Mouse (Mus musculus): ENCODE results near the gene Rex1bd. TPM values are rescaled to one million over a fixed set of nuclear protein-coding genes. Genes with fewer than 3 reads are reported as not detected.

Gene Rex1bd
- polyA plus RNA-seq, 1 experiment from 2014 or later = 135 TPM

DNA sequence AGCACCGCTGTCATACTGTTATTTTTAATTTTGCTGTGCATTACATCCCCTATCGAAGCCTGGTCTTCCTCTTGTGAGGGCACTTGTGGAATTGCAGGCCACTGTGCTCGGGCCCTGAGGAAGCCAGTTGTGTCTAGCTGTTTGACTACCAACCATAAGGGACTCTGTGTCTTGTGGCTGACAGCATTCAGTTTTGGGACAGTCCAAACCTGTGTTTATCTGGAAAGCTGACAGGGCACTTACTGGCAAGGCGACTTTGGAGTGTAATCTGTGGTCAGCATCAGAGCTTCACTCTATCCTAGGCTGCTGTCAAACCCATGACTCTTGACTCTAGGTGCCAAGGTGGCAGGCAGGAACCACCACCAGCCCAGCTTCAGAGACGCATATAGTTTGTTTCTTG lies 34.5 kb upstream of the Rex1bd start:
- Histone ChIP-seq H3K27ac (ENCODE audit: low read length) (peak overlapping the region; percentile 98; the same call in 1 of the 2 replicates), H3K4me1 (ENCODE audit: insufficient read depth, low read length) (peaks cover 38% of the 10 kb centered on the region), H3K27me3 (ENCODE audit: insufficient read depth, low read length) (no peaks in the 10 kb centered on the region), H3K9ac (replicated peaks; ENCODE audit: low read length) (no peak overlapping the region; the same call in 1 of the 2 replicates), H3K9me3 (ENCODE audit: low read length) (no peaks in the 10 kb centered on the region), H3K36me3 (ENCODE audit: insufficient read depth, low read length) (peaks cover 14% of the 10 kb centered on the region; the same call in 1 of the 2 replicates), H3K4me2 (replicated peaks; ENCODE audit: low read depth, low read length) (peak overlapping the region; percentile 86), H3K4me3 (ENCODE audit: low read length) (peak overlapping the region; percentile 92)
- 72% methylated on average over 5 of the region's 5 CpGs for WGBS
- ATAC-seq (ENCODE audit: low FRiP score, low TSS enrichment) = no peak

- Histone ChIP-seq H3K36me3 (ENCODE audit: insufficient read depth, low read length) (peaks cover 17% of the 10 kb centered on the region), H3K4me3 (ENCODE audit: low read length) (peak overlapping the region; percentile 92), H3K4me1 (ENCODE audit: insufficient read depth, low read length) (peaks cover 38% of the 10 kb centered on the region), H3K9me3 (ENCODE audit: low read length) (no peaks in the 10 kb centered on the region), H3K9ac (replicated peaks; ENCODE audit: low read length) (peak overlapping the region; percentile 94), H3K27ac (ENCODE audit: low read length) (peak overlapping the region; percentile 98), H3K27me3 (ENCODE audit: insufficient read depth, low read length) (no peaks in the 10 kb centered on the region), H3K4me2 (replicated peaks; ENCODE audit: low read depth, low read length) (peak overlapping the region; percentile 86)
- ATAC-seq (ENCODE audit: low FRiP score, low TSS enrichment) = no peak
- WGBS = 28% methylated on average over 7 of the region's 7 CpGs
These were observed 34.0 kb upstream of the Rex1bd start for GRCm38 (mm10) chr8:70540507-70541071.

DNA sequence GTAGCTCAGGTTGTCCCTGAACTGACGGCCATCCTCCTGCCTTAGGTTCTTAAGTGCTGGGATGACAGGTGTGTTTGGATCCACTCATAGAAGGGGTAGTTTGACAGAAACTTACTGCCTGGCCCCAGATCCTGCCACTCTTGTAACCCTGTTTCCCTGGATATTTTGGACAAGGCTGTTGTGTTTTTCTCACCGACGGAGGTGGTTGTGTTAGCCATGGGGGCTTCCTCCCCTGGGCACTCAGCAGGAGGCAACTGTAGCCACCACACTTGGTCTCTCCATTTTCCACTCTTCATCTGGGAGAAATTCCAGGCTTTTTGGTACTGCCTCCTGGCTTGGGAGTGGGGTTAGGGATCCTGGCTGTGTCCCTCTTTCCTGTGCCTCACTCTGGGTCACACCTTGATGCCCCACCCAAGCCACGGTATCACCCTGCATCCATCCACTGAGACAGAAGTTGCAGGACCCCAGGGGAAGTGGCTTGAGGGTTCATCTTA lies 33.5 kb upstream of the Rex1bd start:
- Histone ChIP-seq H3K27ac (ENCODE audit: low read length) (peak overlapping the region; percentile 98), H3K4me1 (ENCODE audit: insufficient read depth, low read length) (peaks cover 36% of the 10 kb centered on the region), H3K4me3 (ENCODE audit: low read length) (peak overlapping the region; percentile 92), H3K9ac (replicated peaks; ENCODE audit: low read length) (peak overlapping the region; percentile 94), H3K9me3 (ENCODE audit: low read length) (no peaks in the 10 kb centered on the region), H3K36me3 (ENCODE audit: insufficient read depth, low read length) (peaks cover 22% of the 10 kb centered on the region), H3K4me2 (replicated peaks; ENCODE audit: low read depth, low read length) (peak overlapping the region; percentile 86), H3K27me3 (ENCODE audit: insufficient read depth, low read length) (no peaks in the 10 kb centered on the region)
- ATAC-seq (ENCODE audit: low FRiP score, low TSS enrichment) = no peak
- WGBS = 5% methylated on average over 4 of the region's 4 CpGs

GRCm38 (mm10) chr8:70539077-70539813 lies 32.7 kb upstream of the Rex1bd start, which contains the start of gene Ell:
Ell (plus strand) TSS chr8:70539457.
- H3K4me3 ChIP-seq (ENCODE audit: low read length) = peak within 1 kb of the TSS; percentile 92
- H3K9ac ChIP-seq (replicated peaks; ENCODE audit: low read length) = peak within 1 kb of the TSS; percentile 94
- H3K9me3 ChIP-seq (ENCODE audit: low read length) = no peaks in the 10 kb centered on the region
- no peaks in the 10 kb centered on the region for H3K27me3 ChIP-seq (ENCODE audit: insufficient read depth, low read length)
- peak within 1 kb of the TSS; percentile 98 for H3K27ac ChIP-seq (ENCODE audit: low read length)
- H3K36me3 ChIP-seq (ENCODE audit: insufficient read depth, low read length) = peaks cover 28% of the 10 kb centered on the region
- ATAC-seq (ENCODE audit: low FRiP score, low TSS enrichment) = peak; percentile 91
- under 1% methylated on average over 58 of the region's 58 CpGs for WGBS
- H3K4me2 ChIP-seq (replicated peaks; ENCODE audit: low read depth, low read length) = peak within 1 kb of the TSS; percentile 86
- peaks cover 32% of the 10 kb centered on the region for H3K4me1 ChIP-seq (ENCODE audit: insufficient read depth, low read length)

- ATAC-seq (ENCODE audit: low FRiP score, low TSS enrichment) = peak; percentile 60
- WGBS = under 1% methylated on average over 32 of the region's 32 CpGs
These were observed 32.1 kb upstream of the Rex1bd start for GRCm38 (mm10) chr8:70538633-70539076.

GRCm38 (mm10) chr8:70538024-70538579 lies 31.6 kb upstream of the Rex1bd start:
- H3K27me3 ChIP-seq (ENCODE audit: insufficient read depth, low read length) = no peaks in the 10 kb centered on the region
- H3K9ac ChIP-seq (replicated peaks; ENCODE audit: low read length) = peak overlapping the region; percentile 94
- no peaks in the 10 kb centered on the region for H3K9me3 ChIP-seq (ENCODE audit: low read length)
- ATAC-seq (ENCODE audit: low FRiP score, low TSS enrichment) = peak; percentile 21; the same call in 1 of the 2 replicates
- peak overlapping the region; percentile 86 for H3K4me2 ChIP-seq (replicated peaks; ENCODE audit: low read depth, low read length)
- H3K27ac ChIP-seq (ENCODE audit: low read length) = peak overlapping the region; percentile 98
- H3K36me3 ChIP-seq (ENCODE audit: insufficient read depth, low read length) = peaks cover 35% of the 10 kb centered on the region
- WGBS = 10% methylated on average over 24 of the region's 24 CpGs
- H3K4me1 ChIP-seq (ENCODE audit: insufficient read depth, low read length) = peaks cover 28% of the 10 kb centered on the region
- H3K4me3 ChIP-seq (ENCODE audit: low read length) = peak overlapping the region; percentile 92

More at GRCm38 (mm10) chr8:70538633-70539076, 32.1 kb upstream of the Rex1bd start:
- Histone ChIP-seq H3K4me3 (ENCODE audit: low read length) (peak overlapping the region; percentile 92), H3K9ac (replicated peaks; ENCODE audit: low read length) (peak overlapping the region; percentile 94), H3K27ac (ENCODE audit: low read length) (peak overlapping the region; percentile 98), H3K27me3 (ENCODE audit: insufficient read depth, low read length) (no peaks in the 10 kb centered on the region), H3K9me3 (ENCODE audit: low read length) (no peaks in the 10 kb centered on the region), H3K36me3 (ENCODE audit: insufficient read depth, low read length) (peaks cover 34% of the 10 kb centered on the region), H3K4me1 (ENCODE audit: insufficient read depth, low read length) (peaks cover 32% of the 10 kb centered on the region), H3K4me2 (replicated peaks; ENCODE audit: low read depth, low read length) (peak overlapping the region; percentile 86)

GRCm38 (mm10) chr8:70535701-70536100 lies 29.1 kb upstream of the Rex1bd start:
- Histone ChIP-seq H3K36me3 (ENCODE audit: insufficient read depth, low read length) (peaks cover 58% of the 10 kb centered on the region), H3K4me2 (replicated peaks; ENCODE audit: low read depth, low read length) (no peak overlapping the region), H3K4me1 (ENCODE audit: insufficient read depth, low read length) (peaks cover 12% of the 10 kb centered on the region), H3K27ac (ENCODE audit: low read length) (no peak overlapping the region), H3K4me3 (ENCODE audit: low read length) (no peak overlapping the region), H3K9ac (replicated peaks; ENCODE audit: low read length) (no peak overlapping the region), H3K27me3 (ENCODE audit: insufficient read depth, low read length) (no peaks in the 10 kb centered on the region), H3K9me3 (ENCODE audit: low read length) (no peaks in the 10 kb centered on the region)
- no peak for ATAC-seq (ENCODE audit: low FRiP score, low TSS enrichment)
- 80% methylated on average over 2 of the region's 2 CpGs for WGBS

- no peak overlapping the region for H3K4me2 ChIP-seq (replicated peaks; ENCODE audit: low read depth, low read length)
- H3K27ac ChIP-seq (ENCODE audit: low read length) = no peak overlapping the region
- no peaks in the 10 kb centered on the region for H3K9me3 ChIP-seq (ENCODE audit: low read length)
- ATAC-seq (ENCODE audit: low FRiP score, low TSS enrichment) = no peak
- no peak overlapping the region for H3K4me3 ChIP-seq (ENCODE audit: low read length)
- H3K4me1 ChIP-seq (ENCODE audit: insufficient read depth, low read length) = peaks cover 7% of the 10 kb centered on the region
- peaks cover 62% of the 10 kb centered on the region for H3K36me3 ChIP-seq (ENCODE audit: insufficient read depth, low read length)
- no peak overlapping the region for H3K9ac ChIP-seq (replicated peaks; ENCODE audit: low read length)
- WGBS = 97% methylated on average over 3 of the region's 3 CpGs
- H3K27me3 ChIP-seq (ENCODE audit: insufficient read depth, low read length) = no peaks in the 10 kb centered on the region
These were observed 28.7 kb upstream of the Rex1bd start for GRCm38 (mm10) chr8:70535221-70535620.

GRCm38 (mm10) chr8:70534281-70534680 lies 27.7 kb upstream of the Rex1bd start:
- Histone ChIP-seq H3K9ac (replicated peaks; ENCODE audit: low read length) (no peak overlapping the region), H3K27me3 (ENCODE audit: insufficient read depth, low read length) (no peaks in the 10 kb centered on the region), H3K27ac (ENCODE audit: low read length) (no peak overlapping the region), H3K4me1 (ENCODE audit: insufficient read depth, low read length) (peaks cover 6% of the 10 kb centered on the region), H3K9me3 (ENCODE audit: low read length) (no peaks in the 10 kb centered on the region), H3K36me3 (ENCODE audit: insufficient read depth, low read length) (peaks cover 68% of the 10 kb centered on the region), H3K4me3 (ENCODE audit: low read length) (no peak overlapping the region), H3K4me2 (replicated peaks; ENCODE audit: low read depth, low read length) (no peak overlapping the region)
- ATAC-seq (ENCODE audit: low FRiP score, low TSS enrichment) = no peak
- 92% methylated on average over 12 of the region's 12 CpGs for WGBS
